Mouse (Mus musculus) CH12F3 (cell line): ENCODE results near the gene Zranb1.

Experiments
- in situ Hi-C: fragments of 300-500 bp; cut with MboI; formaldehyde crosslinking; loops from 2 replicates; pipeline ENCODE4 v1.14.3; 2020; ENCODE audit warnings: low sequenced_read_pairs

Zranb1 gene

DNA sequence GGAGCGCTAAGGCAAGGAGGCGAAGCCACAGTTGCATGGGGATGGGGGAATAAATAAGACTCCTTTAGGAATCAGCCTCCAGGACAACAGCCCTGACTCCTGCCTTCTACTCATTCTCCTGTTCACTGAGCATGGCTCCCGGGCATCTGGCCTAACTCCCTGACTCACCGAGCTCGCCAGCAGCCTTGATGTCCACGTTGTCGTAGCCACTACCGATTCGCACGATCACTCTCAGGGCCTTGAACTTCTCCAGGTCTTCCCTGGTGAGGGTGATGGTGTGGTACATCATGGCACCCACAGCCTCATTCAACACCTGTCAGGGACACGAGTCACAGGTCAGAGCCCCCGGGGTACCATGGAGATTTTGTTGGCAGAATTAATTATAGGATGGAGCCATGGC is 67.7 kb downstream of the Zranb1 start:
- in situ Hi-C loops = loop anchor here (5.0 kb wide), 1 partner anchor 346 kb away; no protein-coding TSS in a partner anchor

- in situ Hi-C loops = loop anchor here (5.0 kb wide), 1 partner anchor 347 kb away; no protein-coding TSS in a partner anchor
These were observed 68.1 kb downstream of the Zranb1 start for GRCm38 (mm10) chr7:132999061-132999460.

- in situ Hi-C loops = no loop called here
These were observed 70.4 kb downstream of the Zranb1 start for GRCm38 (mm10) chr7:133001388-133001787.

- in situ Hi-C loops = no loop called here
These were observed 71.3 kb downstream of the Zranb1 start for GRCm38 (mm10) chr7:133002271-133002670.

DNA sequence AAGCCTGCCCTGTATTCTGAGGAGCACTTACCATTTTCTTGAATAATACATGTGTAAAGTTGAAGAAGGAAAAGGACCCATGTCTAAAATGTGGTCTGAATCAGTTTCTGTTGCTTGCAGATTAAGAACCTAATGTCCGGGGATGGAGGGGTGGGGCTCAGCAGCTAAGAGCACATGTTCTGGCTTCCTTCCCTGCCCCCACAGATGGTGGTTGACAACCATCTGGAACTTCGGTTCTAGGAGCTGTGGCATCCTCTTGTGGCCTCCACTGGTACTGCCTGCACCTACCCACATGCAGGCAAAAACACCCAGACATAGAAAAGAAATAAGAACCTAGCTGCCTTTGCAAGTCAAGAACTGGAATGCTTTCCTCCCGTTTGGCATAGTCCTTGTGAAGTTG is 72.5 kb downstream of the Zranb1 start:
- in situ Hi-C loops = no loop called here

DNA sequence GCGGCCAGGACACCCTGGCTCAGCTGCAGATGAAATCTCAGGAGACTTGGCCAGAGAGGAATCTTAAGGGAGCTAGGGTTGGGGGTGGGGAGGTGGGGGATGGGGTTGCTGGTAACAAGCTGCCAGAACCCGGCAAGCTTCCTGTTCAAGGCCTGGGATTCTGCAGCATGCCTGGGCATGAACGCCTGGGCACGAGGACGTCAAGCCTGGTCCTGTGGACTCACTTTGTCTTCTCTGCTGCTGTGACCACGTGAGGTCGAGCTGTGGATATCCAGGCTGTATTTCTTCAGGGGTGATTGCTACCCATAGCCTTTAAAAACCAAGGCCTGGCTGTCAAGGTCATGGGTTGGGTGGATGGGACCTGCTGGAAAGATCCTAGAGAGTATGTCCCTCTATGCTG is 74.8 kb downstream of the Zranb1 start:
- in situ Hi-C loops = no loop called here

GRCm38 (mm10) chr7:133007343-133007742 is 76.4 kb downstream of the Zranb1 start:
- in situ Hi-C loops = no loop called here

GRCm38 (mm10) chr7:133008663-133009062 is 77.7 kb downstream of the Zranb1 start:
- in situ Hi-C loops = no loop called here

GRCm38 (mm10) chr7:133009676-133010075 is 78.7 kb downstream of the Zranb1 start:
- in situ Hi-C loops = no loop called here

- in situ Hi-C loops = no loop called here
These were observed 79.5 kb downstream of the Zranb1 start for GRCm38 (mm10) chr7:133010477-133010876.

GRCm38 (mm10) chr7:133011191-133011590 is 80.2 kb downstream of the Zranb1 start:
- in situ Hi-C loops = no loop called here

DNA sequence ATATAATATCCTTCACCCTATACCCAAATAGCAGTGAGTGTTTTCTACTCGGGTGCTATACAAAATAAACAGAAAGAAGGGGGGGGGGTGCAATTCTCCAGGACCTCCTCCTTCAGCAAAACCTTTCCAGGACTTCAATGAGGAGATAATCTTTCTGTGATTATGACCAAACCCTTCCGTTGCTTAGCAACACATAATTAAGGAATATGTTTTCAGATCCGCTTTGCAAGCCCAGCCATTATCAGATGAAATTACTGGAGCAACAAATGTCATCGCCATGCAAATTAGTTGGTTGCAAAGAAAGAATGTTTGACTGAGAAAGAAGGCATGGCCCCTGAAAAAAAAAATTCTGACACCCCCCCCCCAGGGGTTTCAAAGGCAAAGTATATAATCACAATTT is 80.7 kb downstream of the Zranb1 start:
- in situ Hi-C loops = no loop called here

- in situ Hi-C loops = no loop called here
These were observed 81.9 kb downstream of the Zranb1 start for GRCm38 (mm10) chr7:133012637-133013366.

DNA sequence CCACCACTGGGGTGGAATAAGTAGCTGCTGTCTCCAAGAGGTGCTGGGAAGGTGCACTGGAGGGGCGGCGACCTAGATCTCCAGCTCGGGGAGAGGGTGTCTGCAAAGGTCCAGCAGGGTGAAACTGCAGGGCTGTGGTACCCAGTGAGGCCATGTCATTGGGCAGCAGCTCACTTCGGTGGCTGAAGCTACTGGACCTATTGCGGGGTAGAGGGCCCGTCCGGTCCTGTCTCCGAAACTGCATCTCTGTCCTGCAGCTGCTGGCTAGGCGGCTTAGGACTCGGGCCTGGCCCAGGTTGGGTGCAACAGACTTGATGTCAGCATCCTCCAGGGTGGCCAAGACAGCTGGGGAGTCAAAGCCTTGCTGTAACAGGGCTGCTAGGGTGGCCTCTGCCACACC is 83.0 kb downstream of the Zranb1 start:
- in situ Hi-C loops = no loop called here

GRCm38 (mm10) chr7:133014631-133015030 is 83.7 kb downstream of the Zranb1 start:
- in situ Hi-C loops = no loop called here

GRCm38 (mm10) chr7:133015416-133016070 is 84.6 kb downstream of the Zranb1 start:
- in situ Hi-C loops = no loop called here

DNA sequence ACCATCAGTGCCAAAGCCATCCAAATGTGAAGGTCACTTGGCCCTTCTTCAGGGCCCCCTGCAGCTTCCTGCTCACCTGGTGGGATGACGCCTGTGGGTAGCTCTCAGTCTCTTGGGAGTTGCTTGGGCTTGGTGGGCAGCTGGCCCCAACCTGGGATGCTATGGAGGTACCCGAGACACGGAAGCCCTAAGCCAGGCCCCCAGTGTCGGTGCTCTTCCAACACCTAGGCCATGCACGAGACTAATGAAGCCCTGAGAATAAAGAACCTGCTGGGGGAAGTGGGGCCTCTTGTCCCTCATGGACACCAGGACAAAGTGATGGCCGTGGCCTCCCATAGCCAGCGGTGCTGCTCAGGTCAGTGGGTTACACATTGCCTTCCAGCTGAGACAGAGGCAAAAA is 88.0 kb downstream of the Zranb1 start:
- in situ Hi-C loops = no loop called here

DNA sequence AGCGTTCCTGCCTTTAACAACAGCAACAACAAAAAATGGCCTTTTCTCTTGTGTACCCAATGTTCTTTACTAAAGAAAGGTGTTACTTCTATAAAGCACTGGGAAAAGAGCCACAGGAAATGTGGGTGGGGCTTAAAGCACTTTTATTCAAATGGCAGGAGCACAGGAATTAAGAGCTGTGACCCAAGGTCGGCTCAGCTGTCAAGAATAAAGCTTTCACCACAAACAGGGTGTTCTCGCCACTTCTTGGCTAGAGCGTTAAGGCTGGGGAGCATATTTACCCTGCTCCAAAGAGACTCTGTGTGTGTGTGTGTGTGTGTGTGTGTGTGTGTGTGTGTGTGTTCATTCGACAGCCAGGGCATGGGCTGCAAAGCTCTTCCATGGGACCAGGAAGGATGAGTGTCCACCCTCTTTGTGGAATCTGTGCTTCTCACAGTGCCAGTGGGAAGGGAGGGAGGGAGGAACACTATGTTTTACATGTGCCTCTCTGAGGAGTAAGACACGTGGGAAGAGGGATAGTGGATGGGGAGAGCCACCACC is 88.6 kb downstream of the Zranb1 start:
- in situ Hi-C loops = no loop called here

GRCm38 (mm10) chr7:133024694-133025093 is 93.8 kb downstream of the Zranb1 start:
- in situ Hi-C loops = no loop called here

DNA sequence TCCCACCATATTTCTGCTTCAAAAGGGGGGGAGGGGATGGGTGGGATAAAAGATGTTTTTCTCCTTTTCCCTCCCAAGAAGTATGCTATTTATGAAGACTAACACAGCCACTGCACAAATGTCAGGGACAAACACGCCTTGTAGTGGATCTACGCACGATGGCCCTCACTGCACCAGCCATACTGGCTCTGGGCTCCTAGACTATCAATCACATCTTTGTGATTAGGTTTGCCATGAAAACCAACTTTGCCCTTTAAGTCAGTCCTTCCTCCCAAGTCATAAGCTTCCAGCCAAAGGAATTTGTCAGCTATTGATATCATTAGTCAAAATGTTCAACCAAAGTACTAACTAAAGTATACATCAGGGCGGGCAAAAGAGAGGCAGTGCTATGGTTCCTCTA is 97.0 kb downstream of the Zranb1 start:
- in situ Hi-C loops = no loop called here

GRCm38 (mm10) chr7:133029004-133029403 is 98.1 kb downstream of the Zranb1 start:
- in situ Hi-C loops = no loop called here

DNA sequence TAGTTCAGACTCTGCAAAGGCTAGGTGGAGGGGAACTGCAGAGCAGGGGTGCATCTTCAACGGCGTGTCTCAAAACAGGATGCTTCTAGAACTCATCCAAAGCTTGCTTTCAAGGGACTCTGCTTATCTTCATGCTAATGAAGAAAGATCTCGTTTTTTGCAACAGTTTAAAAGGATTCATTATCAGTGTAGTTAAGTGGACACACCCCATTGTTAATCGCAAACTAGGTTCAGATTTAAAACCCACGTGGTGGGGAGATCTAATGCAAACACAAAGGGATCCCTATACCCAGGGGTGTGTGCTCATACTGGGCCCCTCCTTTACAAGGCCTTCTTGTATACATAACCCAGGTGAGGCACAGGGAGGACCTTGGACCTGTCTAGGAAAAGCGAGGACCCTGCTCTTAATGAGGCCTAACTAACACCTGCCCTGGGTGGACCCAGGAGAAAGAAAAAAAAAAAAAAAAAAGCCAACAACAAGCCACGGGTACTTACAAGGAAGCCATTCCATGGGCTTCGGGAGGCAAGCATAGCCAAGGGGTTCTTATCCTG is 98.6 kb downstream of the Zranb1 start:
- in situ Hi-C loops = no loop called here
